Mouse (Mus musculus): Measurements from ENCODE around the gene Pcolce.

DNA sequence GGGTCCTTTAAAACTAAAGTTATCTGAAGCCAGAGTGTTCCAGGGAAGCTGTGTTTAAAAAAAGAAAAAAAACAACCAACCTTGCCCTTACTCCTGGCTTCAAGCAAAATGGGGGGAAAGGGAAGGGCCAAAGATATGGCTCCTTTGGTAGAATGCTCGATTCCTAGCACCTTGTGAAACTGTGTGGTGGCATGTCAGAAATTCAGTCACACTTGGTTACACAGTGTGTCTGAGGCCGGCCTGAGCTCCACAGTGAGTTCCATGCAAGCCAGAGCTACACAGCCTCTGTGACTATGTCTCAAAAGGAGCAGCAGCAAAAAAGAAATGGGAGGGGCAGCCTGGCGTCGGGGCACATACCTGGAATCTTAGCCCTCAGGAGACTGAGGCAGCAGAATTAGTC, 35.7 kb upstream of the Pcolce start:
- TF ChIP-seq CTCF (IDR thresholded peaks at IDR 0.05; ENCODE audit: control insufficient read depth, insufficient read depth, insufficient read length) (no peak), FOSL1 (IDR thresholded peaks at IDR 0.05; ENCODE audit: insufficient read depth, low read length, poor library complexity, severe bottlenecking) (no peak), MAX (IDR thresholded peaks at IDR 0.05) (no peak)
